Mouse (Mus musculus): ENCODE results near the gene Gm35315.
A peak's percentile ranks its signal among the peaks of the same experiment; 100 is the strongest.
"Not testable (repeated sequence)": the region's sequence is repeated elsewhere in the genome, so short reads cannot be mapped to it uniquely, and the experiment has no call there.

The Gm35315 gene

GRCm38 (mm10) chr5:110101716-110102347, 7.6 kb upstream of the Gm35315 start:
- peak; percentile 73 for DNase-seq (ENCODE audit: low read depth, low spot score)

GRCm38 (mm10) chr5:110100921-110101631, 6.9 kb upstream of the Gm35315 start:
- DNase-seq (ENCODE audit: low read depth, low spot score), result peak; percentile 62

GRCm38 (mm10) chr5:110099656-110100580, 5.7 kb upstream of the Gm35315 start, which contains the start of gene Plcxd1:
Gene Plcxd1, plus strand, starts transcription at chr5:110099969.
- peak; percentile 19 for DNase-seq (ENCODE audit: low read depth, low spot score)

- no peak for DNase-seq (ENCODE audit: low read depth, low spot score)
Measured at GRCm38 (mm10) chr5:110098991-110099477, 4.8 kb upstream of the Gm35315 start.

GRCm38 (mm10) chr5:110094847-110095213, 610 bp upstream of the Gm35315 start:
- DNase-seq (ENCODE audit: low read depth, low spot score), result no peak

GRCm38 (mm10) chr5:110091546-110091945, 2.7 kb downstream of the Gm35315 start:
- no peak for DNase-seq (ENCODE audit: low read depth, low spot score)

GRCm38 (mm10) chr5:110086161-110086866, 7.9 kb downstream of the Gm35315 start:
- no peak for DNase-seq (ENCODE audit: low read depth, low spot score)

GRCm38 (mm10) chr5:110082961-110083360, 11.3 kb downstream of the Gm35315 start:
- DNase-seq (ENCODE audit: low read depth, low spot score), result no peak

- not testable (repeated sequence) for DNase-seq (ENCODE audit: low read depth, low spot score)
Measured at GRCm38 (mm10) chr5:110072413-110072812, 21.8 kb downstream of the Gm35315 start, which contains the start of gene Gm17655. Gene Gm17655, minus strand, starts transcription at chr5:110072513.

- peak; percentile 87 for DNase-seq (ENCODE audit: low read depth, low spot score)
Measured at GRCm38 (mm10) chr5:110057637-110058408, 36.4 kb downstream of the Gm35315 start.
